Mouse (Mus musculus) CH12.LX (cell line): ENCODE results near the gene Prss37.

Experiments used
- CTCF ChIP-seq, 2 experiments: IDR thresholded peaks in 1 of 2; conservative IDR thresholded peaks in 1 of 2; 2 replicates each; pipeline ENCODE4 v1.5.1; 2011 to 2012; ENCODE audit warnings: low read depth in 2 of 2, low read length in 2 of 2, improper control_type of control experiment in 1 of 2, inconsistent platforms in 1 of 2, mild to moderate bottlenecking in 1 of 2, moderate library complexity in 1 of 2
- MAX ChIP-seq: IDR thresholded peaks from 2 replicates; pipeline ENCODE4 v1.6.1; 2011; ENCODE audit warnings: low read length, improper control_type of control experiment

- TF ChIP-seq CTCF (conservative IDR thresholded peaks at IDR 0.05 in 1 of 2, IDR thresholded peaks at IDR 0.05 in 1 of 2; ENCODE audit: low read depth in 2 of 2, low read length in 2 of 2) (no peak), MAX (no peak)
Observed at GRCm38 (mm10) chr6:40554950-40555349, 35.6 kb upstream of the Prss37 start, which contains the start of gene Olfr461.
